Mouse (Mus musculus) testis, postnatal 10 days (tissue): ENCODE data around the gene Cnnm4.
"Not testable (repeated sequence)": the region's sequence is repeated elsewhere in the genome, so short reads cannot be mapped to it uniquely, and the experiment has no call there.

Experiments
- DNase-seq: peaks from one replicate; pipeline ENCODE4 v3.0.0; 2021; ENCODE audit warnings: low spot score

Gene Cnnm4

DNA sequence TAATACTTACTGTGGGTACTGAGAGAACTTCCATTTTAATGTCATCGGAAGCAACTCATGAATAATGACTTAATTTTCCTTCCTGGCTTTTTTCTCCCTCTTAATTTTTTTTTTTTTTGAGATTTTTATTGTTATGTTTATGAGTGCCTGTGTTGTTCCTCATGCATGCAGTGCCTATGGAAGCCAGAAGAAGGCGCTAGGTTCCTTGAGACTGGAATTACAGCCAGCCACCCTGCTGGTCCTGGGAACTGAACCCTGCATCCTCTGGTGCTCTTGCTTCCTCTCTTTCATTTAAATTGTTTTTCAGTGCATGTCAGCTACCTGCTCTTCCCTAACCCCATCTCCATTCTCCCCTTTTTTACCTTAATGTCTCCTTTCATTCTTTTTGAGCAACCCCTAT, 42.3 kb downstream of the Cnnm4 start:
- DNase-seq: peak; percentile 59

DNA sequence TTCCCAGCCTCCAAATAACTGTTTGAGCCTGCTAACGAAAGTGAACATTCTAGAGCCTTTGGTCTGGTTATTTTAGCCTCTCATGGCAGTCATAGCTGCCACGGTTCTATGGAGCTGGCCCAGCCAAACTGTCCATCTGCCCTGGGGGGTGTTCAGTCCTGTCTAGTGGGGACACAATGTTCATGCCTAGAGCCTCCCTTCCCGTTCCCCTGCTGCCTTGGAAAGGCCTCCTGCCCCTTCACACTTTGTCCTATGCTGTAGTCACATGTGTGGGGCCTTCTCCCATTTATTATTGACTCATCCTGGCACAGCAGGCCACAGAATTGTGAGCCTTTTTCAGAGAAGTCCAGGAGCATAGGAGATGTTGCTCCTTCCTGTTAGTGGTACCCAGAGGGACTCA, 46.8 kb downstream of the Cnnm4 start:
- no peak for DNase-seq

GRCm38 (mm10) chr1:36519626-36520025, 48.2 kb downstream of the Cnnm4 start:
- no peak for DNase-seq

DNA sequence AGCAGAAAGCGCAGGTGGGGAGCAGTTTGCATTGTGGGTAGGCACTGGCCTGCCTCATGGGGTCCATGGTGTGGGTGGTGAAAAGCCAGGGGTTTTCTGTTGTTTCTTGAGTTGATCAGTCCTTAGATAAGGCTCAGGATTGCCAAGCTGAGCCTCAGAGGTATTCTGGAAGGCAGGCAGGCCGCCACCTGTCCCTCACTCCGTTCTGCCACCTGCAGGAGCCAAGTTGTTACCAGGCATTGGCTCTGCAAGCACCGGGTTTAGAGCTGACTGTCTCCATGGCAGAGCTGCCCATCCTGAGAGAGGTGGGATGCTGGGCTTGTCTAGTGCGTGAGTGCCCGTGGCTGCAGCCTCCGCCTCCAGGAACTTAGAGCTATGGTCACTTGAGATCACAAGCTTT, 50.8 kb downstream of the Cnnm4 start:
- no peak for DNase-seq

DNA sequence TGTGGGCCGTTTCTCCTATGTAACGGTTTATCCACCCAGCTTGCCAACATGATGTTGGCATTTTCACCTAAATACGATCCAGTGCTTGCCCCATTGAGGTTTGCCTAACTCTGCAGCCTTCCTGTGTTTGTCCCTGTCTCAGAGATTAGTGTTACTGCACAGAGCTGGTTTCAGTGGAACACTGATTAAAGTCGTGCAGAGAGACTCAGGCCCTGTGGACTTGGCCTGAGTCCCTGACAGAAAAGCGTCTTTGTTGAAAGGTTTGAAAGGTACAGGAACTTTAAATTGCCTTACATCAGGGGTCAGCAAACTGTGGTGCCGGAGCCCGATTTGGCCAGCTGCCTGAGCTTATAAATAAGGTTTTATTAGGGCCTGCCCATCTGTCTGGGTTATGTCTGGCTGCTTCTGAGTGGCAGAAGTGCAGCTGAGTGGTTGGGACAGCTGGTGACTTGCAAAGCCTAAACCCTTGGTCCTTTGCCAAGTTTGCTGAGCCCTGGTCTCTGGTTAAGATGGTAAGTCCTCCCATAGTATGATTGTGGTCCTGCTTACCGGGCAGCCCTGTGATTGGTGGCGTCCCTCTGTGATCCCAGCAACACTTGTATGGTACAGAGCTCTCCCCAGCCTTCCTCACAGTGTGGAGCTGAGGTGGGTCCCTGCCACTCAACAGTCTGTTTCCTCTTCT, 52.1 kb downstream of the Cnnm4 start:
- DNase-seq: no peak

DNA sequence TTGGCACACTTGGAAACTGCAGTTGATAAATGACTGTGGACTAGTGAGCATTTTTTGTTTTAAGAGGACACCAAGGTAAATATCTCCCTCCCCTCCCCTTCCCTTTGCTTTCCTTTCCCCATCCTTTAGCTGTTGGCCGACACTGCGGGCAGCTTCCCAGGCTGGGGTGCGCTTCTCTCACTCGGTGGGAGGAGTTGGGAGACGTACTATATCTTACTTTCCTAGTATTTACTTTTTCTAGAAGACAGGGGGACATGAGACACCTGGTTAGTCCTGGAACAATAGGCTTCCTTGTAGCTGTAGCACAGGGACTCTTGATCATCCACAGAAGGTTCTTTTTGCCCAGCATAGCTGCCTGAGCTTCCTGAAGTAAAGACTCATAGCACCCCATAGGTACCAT, 52.6 kb downstream of the Cnnm4 start:
- no peak for DNase-seq

- DNase-seq: no peak
Observed at GRCm38 (mm10) chr1:36525774-36526173, 54.4 kb downstream of the Cnnm4 start.

DNA sequence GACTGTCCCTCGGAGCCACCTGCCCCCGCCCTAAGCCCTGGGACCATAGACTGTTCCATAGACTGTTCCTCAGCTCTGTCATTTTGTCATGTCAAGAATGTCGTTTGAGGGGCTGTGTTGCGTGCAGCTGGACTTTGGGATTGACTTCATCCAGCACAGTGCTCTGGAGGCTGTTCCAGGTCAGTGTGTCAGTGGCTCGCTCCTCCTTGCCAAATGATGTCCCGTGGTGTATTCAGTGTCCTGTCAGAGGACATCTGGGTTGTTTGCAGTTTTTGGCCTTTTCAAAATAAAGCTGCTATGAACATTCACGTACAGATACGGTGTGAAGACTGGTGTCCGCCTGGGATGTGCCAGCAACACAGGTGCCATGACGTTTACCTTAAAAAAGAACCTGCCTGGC, 55.5 kb downstream of the Cnnm4 start:
- DNase-seq: no peak

DNA sequence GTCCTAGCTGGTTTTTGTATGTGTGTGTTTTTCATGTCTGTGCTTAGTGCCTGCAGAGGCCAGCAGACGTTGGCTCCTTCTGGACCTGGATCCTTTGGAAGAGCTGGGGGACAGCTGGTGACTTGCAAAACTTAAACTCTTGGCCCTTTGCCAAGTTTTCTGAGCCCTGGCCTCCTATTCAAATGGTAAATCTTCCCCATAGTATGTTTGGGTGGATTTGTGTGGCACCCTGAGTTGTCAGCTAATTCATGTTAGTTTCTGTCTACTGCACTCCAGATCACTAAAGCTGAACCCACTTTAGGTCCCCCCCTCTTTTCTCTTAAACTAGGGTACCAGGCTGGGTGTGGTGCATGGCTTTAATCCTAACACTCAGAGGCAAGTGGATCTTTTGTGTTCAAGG, 56.9 kb downstream of the Cnnm4 start:
- no peak for DNase-seq

- no peak for DNase-seq
Observed at GRCm38 (mm10) chr1:36529274-36529673, 57.9 kb downstream of the Cnnm4 start.

- no peak for DNase-seq
Observed at GRCm38 (mm10) chr1:36529875-36530274, 58.5 kb downstream of the Cnnm4 start.

GRCm38 (mm10) chr1:36530485-36530884, 59.1 kb downstream of the Cnnm4 start:
- DNase-seq: no peak

DNA sequence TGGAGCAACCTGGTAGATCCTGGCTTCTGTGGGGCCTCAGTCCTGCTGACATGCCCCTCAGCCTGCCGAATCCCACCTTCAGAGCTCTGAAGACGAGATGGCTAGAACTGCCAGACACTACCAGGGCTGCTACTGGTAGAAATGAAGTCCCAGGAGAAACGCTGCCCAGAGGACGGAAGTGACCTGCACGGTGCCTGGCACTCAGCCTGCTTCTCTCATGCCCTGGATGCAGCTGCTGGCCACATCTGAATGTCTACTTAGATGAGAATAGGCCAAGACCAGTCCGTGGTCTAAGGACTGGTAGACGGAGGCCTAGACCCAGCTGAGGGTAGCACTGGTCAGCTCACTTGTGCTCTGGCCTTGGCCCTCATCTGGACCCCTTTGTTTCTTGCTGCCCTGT, 59.5 kb downstream of the Cnnm4 start:
- DNase-seq: no peak

GRCm38 (mm10) chr1:36531461-36531860, 60.0 kb downstream of the Cnnm4 start:
- no peak for DNase-seq

- no peak for DNase-seq
Observed at GRCm38 (mm10) chr1:36533546-36533945, 62.1 kb downstream of the Cnnm4 start.

- DNase-seq: no peak
Observed at GRCm38 (mm10) chr1:36534595-36535058, 63.2 kb downstream of the Cnnm4 start.

DNA sequence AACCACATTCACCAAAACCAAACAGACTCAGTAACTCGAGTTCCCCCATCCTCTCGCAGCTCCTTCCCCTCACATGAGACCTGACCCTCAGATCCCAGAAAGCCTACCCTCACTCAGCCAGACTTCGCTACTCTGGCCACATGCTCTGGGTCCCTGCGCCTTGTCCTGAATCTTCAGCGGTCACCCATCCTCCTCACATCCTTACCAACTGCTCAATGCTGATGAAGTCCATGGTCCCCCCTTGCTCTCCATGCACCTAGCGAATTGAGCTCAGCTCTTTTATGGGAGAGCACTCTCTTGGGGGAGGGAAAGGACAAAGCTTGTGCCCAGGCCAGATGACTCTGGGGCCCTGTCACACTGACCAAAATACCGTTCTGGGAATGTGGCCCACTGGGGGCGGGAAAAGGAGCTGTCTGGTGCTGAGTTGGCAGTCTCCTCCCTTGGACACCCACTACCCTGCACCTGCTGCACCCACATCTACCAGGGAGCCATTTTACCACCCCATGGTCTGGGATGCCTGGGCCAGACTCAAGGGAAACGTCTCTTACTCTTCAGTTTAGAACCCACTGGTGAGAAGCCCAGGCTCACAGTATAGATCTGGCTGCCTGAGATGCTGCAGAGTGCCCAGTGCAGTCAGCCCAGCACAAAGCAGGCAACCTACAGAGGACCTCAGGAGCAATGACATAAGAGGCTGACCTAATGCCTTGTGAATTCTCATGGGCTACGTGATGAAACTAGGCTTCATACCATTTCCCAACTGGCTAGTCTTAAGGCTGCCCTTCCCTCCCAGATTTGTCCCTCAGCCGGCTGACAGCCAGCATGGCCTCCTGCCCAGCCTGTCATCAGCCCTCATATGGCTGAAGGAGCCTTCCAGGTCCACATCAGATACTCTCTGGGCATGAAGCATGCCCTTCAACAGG, 64.3 kb downstream of the Cnnm4 start:
- DNase-seq: no peak

DNA sequence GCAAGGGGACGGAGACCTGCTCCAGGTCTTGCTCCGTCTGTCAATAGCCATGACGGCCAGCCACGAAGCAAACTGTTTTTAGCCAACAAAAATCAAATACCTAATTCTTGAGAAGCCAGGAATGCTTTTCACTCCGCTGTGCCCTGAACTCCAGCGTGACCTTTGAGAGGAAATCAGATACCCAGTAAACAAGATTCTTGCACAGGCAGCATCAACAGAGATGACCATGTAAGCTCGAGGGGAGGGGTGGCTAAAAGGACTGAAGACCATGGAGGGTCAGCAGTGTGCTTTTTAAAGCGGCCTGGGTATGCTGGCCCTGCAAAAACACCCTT, 64.9 kb downstream of the Cnnm4 start:
- DNase-seq: no peak

GRCm38 (mm10) chr1:36536783-36537182, 65.4 kb downstream of the Cnnm4 start, which contains the start of gene Ankrd23:
Gene Ankrd23 (minus strand): TSS chr1:36536883.
- DNase-seq: not testable (repeated sequence)

GRCm38 (mm10) chr1:36538727-36539126, 67.3 kb downstream of the Cnnm4 start:
- DNase-seq: no peak

GRCm38 (mm10) chr1:36539186-36539585, 67.8 kb downstream of the Cnnm4 start, which contains the start of gene Gm42417:
Gene Gm42417 (minus strand): TSS chr1:36539429.
- DNase-seq: peak; percentile 76

- DNase-seq: no peak
Observed at GRCm38 (mm10) chr1:36540132-36540531, 68.7 kb downstream of the Cnnm4 start.

DNA sequence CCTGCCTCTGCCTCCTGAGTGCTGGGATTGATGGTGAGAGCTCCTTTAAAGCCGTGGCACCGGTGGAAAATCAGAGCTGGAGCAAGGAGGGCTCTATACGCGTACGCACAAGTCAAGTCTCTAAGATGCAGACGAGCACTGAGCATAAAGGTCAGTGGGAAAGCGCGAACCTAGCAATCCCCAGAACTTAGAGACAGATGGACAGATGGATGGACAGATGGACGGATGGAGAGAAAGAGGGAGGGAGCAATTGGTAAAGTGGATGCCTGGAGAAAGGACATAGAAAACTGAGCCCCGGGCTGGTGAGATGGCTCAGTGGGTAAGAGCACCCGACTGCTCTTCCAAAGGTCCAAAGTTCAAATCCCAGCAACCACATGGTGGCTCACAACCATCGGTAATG, 69.4 kb downstream of the Cnnm4 start:
- DNase-seq: no peak
